Mouse (Mus musculus) small intestine, adult 2 months (tissue): ENCODE results near the gene Mob3a.

ENCODE experiments used
- CTCF ChIP-seq: fragments of 200-500 bp; IDR thresholded peaks from 2 replicates; pipeline ENCODE4 v1.5.1; 2012; ENCODE audit warnings: low read depth, mild to moderate bottlenecking, control low read depth, inconsistent platforms, low read length, moderate library complexity, mixed read lengths; ENCODE audit not compliant: insufficient replicate concordance, insufficient read length; ENCODE audit errors: extremely low read depth
- POLR2A ChIP-seq: fragments of 200-500 bp; IDR thresholded peaks from 2 replicates; pipeline ENCODE4 v1.6.1; 2012; ENCODE audit warnings: low read depth, mild to moderate bottlenecking, control low read depth, inconsistent platforms, low read length, moderate library complexity

DNA sequence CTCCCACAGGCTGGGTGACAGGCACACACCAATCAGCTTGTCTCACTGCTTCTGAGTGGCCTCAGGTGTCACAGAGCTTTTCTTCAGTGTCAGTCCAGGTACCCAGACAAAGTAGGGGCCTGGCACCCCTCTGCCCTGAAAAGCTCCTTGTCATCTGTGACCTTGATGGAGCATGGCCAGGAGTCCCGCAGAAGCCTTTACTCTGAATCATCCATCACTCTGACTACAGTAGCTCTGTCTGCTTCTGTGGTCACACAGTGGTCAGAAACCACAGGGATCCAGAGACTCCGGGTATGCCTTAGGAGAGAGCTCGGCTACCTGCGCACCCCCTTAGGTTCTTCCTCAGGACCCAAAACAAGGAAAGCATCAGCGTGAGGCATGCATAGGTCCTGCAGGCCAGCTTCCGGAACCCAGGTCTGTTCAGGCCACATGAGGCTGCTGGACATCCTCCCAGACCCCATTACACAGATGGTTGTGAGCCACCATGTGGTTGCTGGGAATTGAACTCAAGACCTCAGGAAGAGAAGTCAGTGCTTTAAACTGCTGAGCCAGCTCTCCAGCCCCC lies 48.5 kb downstream of the Mob3a start:
- no peak for TF ChIP-seq CTCF
- no peak for TF ChIP-seq POLR2A
